Mouse (Mus musculus) lung, postnatal 14 days (tissue): ENCODE measurements around the gene Ltc4s.

Experiments
- DNase-seq: peaks from one replicate; pipeline ENCODE4 v3.0.0; 2021

The Ltc4s gene

GRCm38 (mm10) chr11:50198219-50198846 lies 40.1 kb downstream of the Ltc4s start:
- no peak for DNase-seq

GRCm38 (mm10) chr11:50197500-50197899 lies 40.9 kb downstream of the Ltc4s start:
- DNase-seq = no peak

GRCm38 (mm10) chr11:50194793-50195192 lies 43.6 kb downstream of the Ltc4s start:
- no peak for DNase-seq

GRCm38 (mm10) chr11:50194070-50194469 lies 44.3 kb downstream of the Ltc4s start:
- DNase-seq = no peak

- no peak for DNase-seq
Observed at GRCm38 (mm10) chr11:50192278-50192677, 46.1 kb downstream of the Ltc4s start.

GRCm38 (mm10) chr11:50190362-50190761 lies 48.1 kb downstream of the Ltc4s start:
- DNase-seq = no peak

GRCm38 (mm10) chr11:50188682-50189081 lies 49.7 kb downstream of the Ltc4s start:
- DNase-seq = no peak
